Mouse (Mus musculus): ENCODE data around the gene Map2k6.
"Not testable (repeated sequence)": the region's sequence is repeated elsewhere in the genome, so short reads cannot be mapped to it uniquely, and the experiment has no call there.

GRCm38 (mm10) chr11:110355131-110355530 lies 43.8 kb upstream of the Map2k6 start:
- not testable (repeated sequence) for TF ChIP-seq CTCF (IDR thresholded peaks at IDR 0.05; ENCODE audit: borderline replicate concordance, control insufficient read depth, extremely low read depth, insufficient read depth, low read length, poor library complexity); POLR2A (IDR thresholded peaks at IDR 0.05; ENCODE audit: control insufficient read depth, extremely low read depth, insufficient read depth, low read length, poor library complexity)
